Mouse (Mus musculus): ENCODE measurements around the gene Dcaf15.

Gene Dcaf15

DNA sequence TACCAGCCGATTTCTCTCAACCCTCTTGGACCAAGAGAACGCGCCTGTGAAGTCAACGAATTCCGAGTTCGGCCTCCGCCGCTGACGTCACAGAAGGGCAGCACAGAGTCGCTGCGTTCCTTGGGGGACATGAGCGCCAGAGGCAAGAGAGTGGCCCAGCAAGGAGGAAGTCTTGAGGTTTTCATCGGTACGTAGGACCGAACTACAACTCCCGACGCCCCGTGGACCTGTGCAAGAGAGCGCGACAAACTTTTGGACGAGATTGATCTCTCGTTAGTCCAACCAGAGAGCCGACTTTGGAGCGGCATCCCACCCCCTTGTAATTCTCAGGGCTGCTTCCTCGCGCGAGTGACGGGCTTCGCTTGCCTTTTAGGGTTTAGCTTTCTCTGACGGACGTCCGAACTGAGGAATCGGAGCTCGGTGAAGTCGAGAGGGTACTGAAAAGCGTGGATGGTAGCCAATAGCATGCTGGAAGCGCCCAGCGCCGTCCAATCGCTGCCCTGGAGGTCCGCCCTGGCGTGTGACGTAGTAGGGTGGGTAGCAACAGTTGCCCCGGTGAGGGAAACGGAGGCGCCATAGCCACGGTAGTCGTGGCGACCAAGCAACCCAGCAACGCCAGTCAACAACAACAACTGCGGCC lies 38.2 kb downstream of the Dcaf15 start, which contains the start of gene Rfx1:
Gene Rfx1 (plus strand): TSS at position 544 of the 640 bp plus-strand sequence.
- DNase-seq (ENCODE audit: low spot score): peak; percentile 100

DNA sequence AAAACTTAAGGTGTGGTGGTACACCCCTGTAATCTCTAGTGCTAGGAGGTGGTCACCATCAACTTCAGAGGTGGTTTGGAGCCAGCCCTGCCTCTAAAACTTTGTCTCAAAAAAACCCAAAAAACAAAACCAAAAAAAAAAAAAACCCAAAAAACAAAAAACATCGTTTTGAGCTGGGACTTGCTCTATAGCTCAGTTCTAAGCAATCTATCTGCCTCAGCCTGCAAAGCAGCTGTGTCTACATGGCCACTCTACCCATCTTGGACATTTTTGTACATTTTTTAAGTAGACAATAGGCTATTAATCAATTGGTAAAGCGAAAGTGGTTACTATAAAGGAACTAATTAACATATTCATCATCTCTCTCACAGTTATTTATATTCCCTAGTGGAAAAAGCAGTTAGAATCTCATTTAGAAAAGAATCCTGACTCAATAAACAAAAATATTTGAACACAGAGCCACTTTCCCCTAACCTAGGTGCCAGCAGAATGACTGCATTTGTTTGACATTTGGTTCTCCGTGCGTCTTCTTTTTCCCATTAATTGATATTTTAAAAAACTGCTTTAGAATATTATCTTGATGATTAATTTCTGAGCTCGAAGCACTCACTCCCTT lies 39.0 kb downstream of the Dcaf15 start:
- DNase-seq (ENCODE audit: low spot score): no peak

DNA sequence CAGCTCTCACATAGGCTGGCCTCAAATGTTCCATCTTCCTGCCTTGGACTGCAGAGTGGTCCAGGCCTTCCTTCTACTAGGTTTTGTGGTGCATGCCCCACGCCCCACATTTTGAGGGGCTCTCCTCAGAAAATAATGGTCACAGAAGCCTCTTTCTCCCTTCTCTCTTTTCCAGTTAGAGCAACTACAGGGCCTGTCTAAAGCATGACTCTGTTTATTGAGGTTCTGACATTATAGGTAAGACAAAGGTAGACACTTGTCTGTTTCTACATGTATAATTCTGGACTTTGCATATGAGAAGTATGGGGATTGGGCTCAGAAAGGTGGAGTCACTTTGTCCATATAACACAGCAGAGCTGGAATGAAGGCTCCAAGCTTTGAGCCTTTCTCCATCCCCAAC lies 39.5 kb downstream of the Dcaf15 start, which contains the start of gene Gm10643:
Gene Gm10643 (minus strand): TSS at position 101 of the 400 bp plus-strand sequence.
- DNase-seq (ENCODE audit: low spot score): no peak

DNA sequence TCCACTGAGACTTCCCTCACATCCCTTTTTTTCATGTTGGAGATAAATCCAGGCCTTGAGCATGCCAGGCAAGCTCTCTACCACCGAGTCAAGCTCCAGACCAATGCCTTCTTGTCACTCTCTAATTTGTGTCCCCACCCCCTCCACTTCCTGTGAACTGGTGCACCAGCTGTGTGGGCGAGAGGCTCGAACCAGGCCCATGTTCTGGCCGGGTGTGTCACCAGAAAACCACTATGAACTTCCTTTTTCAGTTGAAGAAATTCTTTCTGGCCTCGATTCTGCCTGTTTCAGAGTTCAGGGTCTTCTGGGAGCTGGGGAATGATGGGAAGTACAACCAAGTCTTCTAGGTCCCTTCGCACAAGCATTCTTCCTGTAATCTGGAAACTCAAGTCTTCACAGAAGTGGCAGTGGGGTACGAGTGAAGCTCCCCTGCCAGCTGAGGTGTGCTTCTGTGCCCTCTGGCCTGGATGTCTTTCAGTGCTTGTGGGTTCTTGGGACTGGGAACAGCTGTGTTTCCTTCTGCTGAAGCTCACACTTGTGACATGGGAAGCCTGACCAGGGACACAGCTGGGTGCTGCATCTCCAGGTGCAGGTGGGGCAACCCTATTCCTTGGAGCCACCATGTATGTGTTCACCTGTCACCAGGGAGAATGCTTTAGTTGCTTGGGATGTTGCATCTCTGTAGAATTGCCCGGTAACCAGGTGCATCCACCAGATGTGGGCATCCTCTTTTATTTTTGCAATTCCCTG lies 40.5 kb downstream of the Dcaf15 start:
- DNase-seq (ENCODE audit: low spot score): no peak

DNA sequence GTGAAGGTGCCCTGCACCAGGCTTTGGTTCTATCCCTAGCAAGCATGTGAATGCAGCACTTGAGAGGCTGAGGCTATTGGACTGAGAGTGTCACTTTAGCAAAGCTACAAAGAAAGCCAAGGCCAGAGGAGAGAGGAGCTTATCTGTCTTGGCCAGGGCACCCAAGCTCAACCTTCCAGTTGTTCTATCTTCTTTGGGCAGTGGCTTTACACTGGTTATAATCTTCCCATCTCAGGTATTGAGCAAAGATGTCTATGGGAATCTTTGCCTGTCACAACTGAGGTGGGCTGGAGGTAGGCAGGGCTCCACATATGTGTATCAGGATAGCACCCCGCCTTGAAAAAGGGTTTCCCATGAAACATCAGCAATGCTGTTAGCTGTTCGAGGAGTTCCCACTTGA lies 44.3 kb downstream of the Dcaf15 start:
- no peak for DNase-seq (ENCODE audit: low spot score)

DNA sequence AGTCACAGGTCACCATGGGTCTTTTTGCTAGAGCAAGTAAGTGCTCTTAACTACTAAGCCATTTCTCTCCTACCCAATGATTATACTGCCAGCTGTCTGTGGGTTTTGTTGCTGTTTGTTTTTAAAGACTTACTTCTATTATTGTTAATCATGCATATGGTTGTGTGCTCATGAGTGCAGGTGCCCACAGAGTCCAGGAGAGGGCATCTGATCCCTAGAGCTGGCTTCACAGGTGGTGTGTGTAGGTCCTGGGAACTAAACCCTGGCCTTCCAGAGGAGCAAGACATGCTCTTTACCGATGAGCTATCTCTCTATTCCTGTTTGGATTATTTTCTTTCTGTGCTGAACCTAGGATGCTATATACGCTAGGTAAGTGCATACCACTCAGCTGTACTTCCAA lies 45.3 kb downstream of the Dcaf15 start:
- no peak for DNase-seq (ENCODE audit: low spot score)

DNA sequence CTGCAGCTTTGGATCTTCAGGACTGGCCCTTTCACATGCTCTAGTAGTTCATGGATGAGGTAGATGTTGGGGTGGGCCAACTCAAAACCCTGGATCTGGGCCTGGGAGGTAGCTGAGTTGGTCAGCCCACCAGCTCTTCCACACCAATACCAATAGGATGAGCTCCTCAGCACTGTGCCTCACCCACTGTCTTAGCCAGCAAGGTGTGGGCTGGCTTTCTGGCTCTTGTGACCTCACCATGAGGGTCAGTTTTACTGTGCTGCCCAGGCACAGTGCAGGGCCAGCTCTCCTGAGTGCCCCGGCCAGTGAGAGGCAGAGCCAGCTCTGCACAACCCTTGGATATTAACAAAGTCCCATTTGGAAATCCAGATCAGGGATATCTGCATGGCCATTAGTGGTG lies 46.7 kb downstream of the Dcaf15 start:
- DNase-seq (ENCODE audit: low spot score): no peak

DNA sequence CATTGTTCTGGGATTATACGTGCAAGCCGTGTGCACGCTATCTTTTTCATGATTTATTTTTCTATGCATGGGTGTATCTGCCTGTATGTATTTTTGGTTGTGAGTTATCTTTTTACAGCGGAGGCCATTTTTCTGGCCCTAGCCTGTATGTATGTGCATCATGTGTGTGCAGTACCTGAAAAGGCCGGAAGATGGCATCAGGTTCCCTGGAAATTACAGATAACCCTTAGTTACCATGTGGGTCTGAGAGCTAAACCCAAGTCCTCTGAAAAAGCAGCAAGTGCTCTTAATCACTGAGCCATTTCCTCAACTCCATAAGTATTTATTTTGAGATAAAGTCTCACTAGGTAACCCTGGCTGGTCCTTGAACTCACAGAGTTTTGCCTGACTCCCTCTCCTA lies 51.3 kb downstream of the Dcaf15 start:
- DNase-seq (ENCODE audit: low spot score): no peak

DNA sequence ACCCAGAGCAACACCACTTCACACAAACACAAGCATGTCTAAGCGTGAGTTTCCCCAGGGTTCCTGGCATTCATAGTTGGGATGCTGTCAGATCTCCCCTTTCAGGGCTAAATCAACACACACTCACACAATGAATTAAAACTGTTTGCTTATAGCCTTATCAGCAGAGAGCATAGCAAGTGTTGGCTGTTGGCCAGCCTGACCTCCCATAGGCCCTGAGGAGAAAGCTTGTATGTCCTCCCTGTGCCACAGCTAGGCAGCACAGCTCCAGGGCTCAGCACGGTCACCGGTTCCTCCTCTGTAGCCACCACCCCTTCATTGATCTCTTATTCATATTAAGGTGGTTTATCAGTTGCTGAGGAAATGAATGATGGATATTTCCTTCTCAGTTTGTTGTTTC lies 51.8 kb downstream of the Dcaf15 start:
- DNase-seq (ENCODE audit: low spot score): no peak

DNA sequence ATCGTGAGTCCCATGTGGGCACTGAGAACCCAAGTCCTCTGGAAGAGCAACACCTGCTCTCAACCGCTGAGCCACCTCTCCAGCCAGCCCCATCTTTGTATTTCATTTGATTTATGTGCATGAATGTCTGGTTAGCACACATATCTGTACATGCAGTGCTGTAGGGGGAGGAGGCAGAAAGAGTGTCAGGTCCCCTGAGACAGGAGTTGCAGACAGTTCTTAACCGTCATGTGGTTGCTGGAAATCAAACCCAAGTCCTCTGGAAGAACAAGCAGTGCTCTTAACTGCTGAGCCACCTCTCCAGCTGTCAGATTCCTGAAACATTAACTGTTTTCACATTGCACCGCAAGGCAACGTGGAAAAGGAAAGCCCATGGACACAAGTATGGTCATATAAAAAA lies 56.4 kb downstream of the Dcaf15 start:
- DNase-seq (ENCODE audit: low spot score): no peak

All from testis, postnatal 14 days (tissue).